Mouse (Mus musculus): ENCODE measurements around the gene Fcgr4.

GRCm38 (mm10) chr1:171060392-171060791 lies 41.7 kb downstream of the Fcgr4 start:
- TF ChIP-seq CTCF (IDR thresholded peaks at IDR 0.05; ENCODE audit: low read depth) (no peak), EP300 (optimal IDR thresholded peaks at IDR 0.05) (no peak)
